Mouse (Mus musculus): Measurements from ENCODE around the gene Prdm8.

The Prdm8 gene

GRCm38 (mm10) chr5:98167180-98167824 is at the start of gene Prdm8:
TSS of gene Prdm8 (plus strand) at chr5:98167198.
- DNase-seq = peak; percentile 98

- DNase-seq = no peak
Observed at GRCm38 (mm10) chr5:98127074-98127473, 39.9 kb upstream of the Prdm8 start.

GRCm38 (mm10) chr5:98138545-98139296 is 28.3 kb upstream of the Prdm8 start:
- DNase-seq = peak in 1 of 2 experiments; percentile 13

DNA sequence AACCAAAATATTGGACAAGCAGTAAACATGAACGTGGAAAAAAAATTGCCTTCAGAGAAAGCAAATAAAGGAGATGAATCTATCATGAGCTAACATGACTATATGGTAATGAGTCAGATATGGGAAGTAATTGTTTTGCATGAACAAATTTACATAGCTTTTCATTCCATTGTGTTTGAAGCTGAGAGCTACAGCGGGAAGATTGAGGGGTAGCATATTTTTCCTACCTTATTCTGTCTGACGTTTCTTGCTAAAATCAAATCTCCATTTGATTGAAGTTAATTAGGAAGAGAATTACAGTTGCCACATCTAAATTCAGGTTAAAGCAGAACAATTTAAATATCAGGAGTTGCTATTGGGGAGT is 27.7 kb upstream of the Prdm8 start:
- DNase-seq = no peak

DNA sequence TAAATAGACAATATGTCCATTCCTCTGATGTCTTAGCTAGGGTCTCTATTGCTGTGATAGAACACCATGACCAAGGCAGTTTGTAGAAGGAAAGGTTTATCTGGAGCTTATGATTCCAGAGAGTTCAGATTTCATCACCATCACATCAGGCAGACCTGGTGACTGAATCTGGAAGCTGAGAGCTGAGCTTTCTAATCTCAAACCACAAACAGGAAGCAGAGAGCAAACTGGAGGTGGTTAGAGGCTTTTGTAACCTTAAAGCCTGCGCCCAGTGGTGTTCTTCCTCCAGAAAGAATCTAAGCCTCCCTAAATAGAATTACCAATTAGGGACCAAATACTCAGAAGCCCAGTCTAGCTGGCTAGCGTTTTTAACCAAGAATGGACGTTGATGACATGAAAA is 20.1 kb upstream of the Prdm8 start:
- no peak for DNase-seq

DNA sequence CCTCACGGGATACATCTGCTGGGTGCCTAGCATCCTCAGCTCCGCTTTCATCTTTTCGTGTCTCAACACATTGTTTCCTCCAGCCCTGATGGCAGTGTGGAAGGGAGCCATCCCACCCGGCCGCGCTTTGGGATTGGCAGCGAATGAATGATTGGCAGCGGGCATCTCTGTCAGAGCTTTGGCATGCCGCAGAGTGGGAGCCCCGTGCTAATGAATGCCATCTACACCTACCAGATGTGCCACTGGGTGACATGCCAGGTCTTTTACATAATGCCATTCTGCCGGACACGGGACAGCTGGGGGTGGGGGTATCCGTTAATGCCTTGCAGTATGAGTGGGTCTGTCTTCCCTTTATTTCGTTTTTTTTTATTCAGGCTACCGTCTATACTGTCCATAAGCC is 882 bp upstream of the Prdm8 start:
- DNase-seq = peak; percentile 90 to 95

DNA sequence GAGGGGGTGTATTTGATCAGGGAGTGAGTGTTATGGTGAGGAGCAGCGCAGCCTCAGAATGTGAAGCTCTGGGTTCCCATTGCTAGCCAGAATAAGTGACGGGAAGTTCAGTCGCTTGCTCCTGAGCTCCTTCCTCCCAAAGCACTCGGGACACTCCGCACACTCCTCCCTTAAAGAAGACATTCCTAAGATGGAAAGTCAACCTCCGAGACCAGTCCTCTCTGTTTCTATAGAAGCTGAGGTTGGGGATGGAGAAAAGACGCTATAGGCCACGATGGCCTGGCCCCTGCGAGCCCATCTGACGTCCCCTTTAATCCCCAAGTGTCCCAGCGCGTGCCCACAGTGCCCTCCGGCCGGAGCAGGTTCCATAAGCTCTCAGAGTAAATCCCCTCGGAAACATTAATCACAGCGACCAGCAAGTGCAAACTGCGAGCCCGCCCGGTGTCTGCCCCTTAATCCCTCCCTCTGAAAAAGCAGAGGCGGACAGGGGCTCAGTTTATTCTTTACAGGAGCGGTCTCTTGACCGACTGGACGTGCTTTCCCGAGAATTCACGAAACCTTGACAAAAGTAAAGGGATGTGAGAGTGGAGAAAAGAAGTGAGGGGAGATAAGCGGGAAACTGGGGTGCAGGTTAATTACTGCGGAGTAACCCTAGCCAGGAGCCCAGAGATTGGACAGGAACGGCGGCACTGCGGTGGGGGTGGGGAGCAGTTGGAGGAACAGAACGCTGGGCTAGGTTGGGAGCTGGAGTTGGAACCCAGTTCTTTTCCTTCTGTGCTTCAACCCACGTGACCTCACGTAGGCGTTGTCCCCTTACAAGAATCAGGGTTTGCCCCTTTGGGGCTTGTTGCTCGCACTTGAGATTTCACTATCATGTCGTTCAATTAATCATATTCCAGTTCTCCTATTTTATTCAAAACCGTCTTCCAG is 1.6 kb downstream of the Prdm8 start:
- peak; percentile 85 to 90 for DNase-seq

DNA sequence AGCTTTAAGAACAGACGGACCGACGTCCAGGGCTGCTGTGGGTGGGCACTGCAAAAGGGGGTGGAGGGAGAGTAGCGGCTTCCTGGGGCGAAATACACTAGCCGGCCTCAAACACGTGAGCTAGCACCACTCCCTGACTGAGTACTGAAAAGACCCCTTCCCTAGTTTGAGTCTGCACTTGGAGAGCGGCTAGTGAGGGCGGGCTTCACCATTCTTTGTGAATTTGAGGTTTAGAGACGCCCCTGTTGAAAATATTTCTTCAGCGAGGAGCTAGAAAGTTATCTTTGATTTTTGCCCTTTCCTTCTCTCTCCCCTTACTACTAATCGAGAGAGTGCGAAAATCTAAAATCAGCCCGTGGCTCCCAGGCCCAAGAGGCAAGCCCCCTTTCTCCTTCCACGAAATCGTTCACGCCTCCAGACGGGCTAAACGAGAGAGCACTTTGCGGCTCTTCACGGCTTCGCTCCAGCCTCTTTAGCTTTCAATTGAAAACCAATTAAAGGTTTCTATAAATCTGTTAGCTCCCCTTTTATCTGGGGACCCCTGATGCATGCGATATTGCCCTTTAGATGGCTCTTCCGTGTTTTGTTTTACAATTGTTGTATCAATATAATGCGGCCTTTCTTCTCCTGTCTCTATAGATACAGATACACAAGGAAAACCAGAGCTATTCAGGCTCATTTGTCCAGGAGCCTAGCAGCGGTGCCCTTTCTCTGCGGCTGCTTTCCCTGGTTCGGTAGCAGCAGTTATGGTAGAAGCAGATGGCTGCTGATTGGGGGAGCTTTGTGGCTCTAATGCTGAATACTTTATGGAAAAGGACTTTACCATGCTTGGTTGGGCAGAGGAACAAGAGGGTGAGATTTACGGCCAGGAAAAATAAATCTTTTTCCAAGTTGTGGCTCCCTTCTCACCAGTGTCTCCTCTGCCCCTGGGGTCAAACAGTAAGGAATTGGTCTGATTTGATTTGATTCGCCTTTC is 2.7 kb downstream of the Prdm8 start:
- peak; percentile 60 to 64 for DNase-seq

- DNase-seq = no peak
Observed at GRCm38 (mm10) chr5:98171651-98172230, 4.7 kb downstream of the Prdm8 start.

GRCm38 (mm10) chr5:98172502-98173181 is 5.6 kb downstream of the Prdm8 start:
- DNase-seq = peak; percentile 85 to 92

GRCm38 (mm10) chr5:98173694-98174093 is 6.7 kb downstream of the Prdm8 start:
- DNase-seq = no peak

DNA sequence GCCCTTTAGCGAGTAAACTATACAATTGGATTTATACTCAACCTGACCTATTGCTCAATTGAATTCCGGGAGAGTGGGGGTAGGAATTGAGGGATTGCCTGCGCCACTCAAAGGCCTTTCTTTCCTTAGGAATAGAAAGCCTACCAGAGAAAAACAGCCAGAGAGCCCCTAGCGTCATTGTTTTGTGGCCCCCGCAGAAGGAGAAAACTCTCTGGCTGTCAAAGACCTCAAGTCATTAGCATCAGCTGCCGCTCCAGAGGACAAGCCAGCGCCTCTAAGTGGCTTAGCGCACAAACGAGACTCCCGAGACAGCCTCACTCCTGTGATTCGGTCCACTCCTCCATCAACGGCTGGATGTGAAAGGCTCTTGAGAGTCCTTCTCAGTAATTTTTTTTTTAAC is 12.6 kb downstream of the Prdm8 start:
- peak; percentile 69 for DNase-seq

DNA sequence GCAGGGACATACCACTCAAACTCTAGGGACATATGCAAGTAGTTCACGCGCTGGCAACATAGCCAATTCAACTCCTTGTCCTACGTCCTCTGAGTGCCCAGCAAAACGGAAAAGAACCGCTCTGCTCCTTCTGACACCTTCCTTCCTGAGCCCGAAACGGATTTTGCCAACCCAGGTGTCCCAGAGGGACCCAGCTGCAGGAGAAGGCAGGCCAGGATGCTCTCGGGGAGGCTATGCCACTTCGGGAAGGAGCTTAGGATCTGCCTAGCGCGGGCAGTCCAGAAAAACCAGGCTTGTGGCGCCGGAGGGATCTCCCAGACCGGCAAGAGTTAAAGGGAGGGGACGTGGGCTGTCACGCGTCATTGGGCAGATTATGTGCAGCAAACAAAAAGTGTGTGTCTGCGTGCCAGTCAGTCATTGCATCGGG is 13.5 kb downstream of the Prdm8 start:
- DNase-seq = peak; percentile 94 to 96

DNA sequence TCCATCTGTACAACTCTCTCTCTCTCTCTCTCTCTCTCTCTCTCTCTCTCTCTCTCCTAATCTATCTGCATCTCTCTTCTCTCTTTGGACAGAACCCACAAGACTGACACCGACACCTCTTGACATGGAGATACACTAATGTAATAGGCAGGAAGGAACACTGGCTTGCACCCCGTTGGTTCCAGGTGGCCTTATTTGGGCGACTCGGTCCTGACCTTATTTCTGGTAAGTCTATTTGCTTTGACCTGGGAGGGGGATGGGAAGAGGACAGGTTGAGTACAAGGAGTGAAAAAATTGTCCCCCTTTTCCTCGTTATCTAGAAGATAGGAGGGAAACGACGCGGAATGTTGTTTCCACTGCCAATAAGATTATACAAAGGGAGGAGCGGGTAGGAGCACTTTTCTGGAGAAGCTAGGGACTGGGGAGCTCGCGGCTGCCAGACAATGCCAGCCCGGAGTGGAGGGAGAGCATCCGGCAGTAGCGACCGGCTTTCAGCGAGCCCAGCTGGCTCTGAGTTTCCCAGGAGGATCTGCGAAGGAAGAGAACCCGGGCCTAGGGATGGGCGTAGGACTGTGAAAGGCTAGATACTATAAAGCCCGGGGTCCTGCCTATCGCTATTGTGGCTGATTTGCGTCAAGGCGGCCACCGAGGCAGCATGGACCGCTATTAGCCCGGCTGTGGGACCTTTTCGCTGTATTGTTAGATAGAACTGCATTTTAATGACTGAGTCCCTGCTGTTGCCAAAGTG is 14.1 kb downstream of the Prdm8 start:
- peak; percentile 74 to 85 for DNase-seq

DNA sequence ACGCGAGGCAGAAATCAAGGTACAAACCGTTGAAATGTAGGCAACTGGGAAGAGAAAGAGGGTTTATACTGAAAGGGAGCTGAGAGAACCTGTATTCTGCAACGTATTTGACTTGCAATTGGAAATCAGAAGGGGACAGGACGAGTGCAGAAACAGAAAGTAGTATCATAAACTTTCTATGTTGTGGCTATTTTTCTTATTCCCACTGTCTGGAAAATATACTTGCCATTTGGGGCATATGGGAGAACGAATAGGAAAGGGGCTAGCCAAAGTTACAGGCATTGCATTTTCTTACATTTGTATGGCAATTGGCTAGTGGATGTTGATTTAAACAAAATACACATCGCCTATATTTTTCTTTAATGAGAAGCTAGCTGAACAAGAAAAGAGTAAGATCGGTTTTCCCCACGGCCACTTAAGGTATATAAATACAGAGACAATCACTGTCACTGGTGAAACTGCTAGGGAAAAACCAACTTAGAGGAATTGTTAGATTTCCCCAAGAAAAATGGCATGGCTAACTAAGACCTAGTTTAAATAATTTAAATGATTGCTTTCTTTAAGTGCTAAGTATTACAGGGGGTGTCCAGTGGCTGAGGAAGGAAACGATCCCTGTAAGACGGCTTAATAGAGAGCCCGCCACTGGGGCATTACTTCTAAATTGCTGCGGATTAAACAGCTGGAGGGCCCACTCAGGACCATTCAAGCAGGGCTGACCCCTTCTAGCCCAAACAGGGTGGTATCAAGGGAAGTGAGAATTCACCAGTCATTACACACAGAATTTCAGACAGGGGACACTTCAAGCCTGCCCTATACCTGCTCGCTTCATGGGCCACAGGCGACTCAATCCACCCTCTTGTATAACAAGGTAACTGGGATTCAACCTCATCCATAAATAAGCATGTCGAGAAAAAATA is 14.9 kb downstream of the Prdm8 start:
- DNase-seq = peak; percentile 30 to 53

- DNase-seq = peak; percentile 30 to 50
Observed at GRCm38 (mm10) chr5:98182603-98182920, 15.6 kb downstream of the Prdm8 start.

DNA sequence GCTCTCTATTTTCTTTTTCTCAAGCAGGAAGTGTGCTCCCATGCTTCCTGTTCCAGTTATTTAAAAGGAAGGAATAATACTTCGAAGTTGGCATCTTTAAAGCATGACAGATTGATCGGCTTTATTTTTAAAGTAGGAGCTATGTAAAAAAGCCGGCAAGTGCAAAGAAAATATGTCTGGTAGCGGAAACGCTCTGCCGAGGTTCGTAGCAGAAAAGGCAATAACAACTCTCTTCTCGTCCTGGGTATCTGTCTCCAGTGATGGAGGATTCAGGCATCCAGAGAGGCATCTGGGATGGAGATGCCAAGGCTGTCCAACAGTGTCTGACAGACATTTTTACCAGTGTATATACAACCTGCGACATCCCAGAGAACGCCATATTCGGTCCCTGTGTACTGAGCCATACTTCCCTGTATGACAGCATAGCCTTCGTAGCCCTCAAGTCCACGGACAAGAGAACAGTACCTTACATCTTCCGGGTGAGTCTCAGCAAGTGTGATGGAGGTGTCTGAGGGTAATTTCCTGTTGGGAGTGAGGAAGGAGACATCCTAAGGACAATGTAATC is 16.1 kb downstream of the Prdm8 start:
- peak; percentile 32 to 62 for DNase-seq

- peak in 1 of 2 experiments; percentile 38 for DNase-seq
Observed at GRCm38 (mm10) chr5:98184281-98184910, 17.4 kb downstream of the Prdm8 start.
